Mouse (Mus musculus): ENCODE data around the gene Pappa.

- TF ChIP-seq CTCF (IDR thresholded peaks at IDR 0.05; ENCODE audit: insufficient read depth, low read depth, low read length), result no peak
- no peak for TF ChIP-seq POLR2A (IDR thresholded peaks at IDR 0.05; ENCODE audit: insufficient read depth, low read depth, low read length)
These were observed 248.8 kb downstream of the Pappa start for GRCm38 (mm10) chr4:65372731-65373130.
